Mouse (Mus musculus) liver, embryonic 12.5 days (tissue): Measurements from ENCODE around the gene Senp3. TPM values are rescaled to one million over a fixed set of nuclear protein-coding genes. Genes with fewer than 3 reads are reported as not detected.

ENCODE experiments used
- ATAC-seq: fragments of 200-750 bp; cut with Nextera tagmentation; 2 replicates; pipeline ENCODE4 v1.8.0; 2017; ENCODE audit warnings: moderate number of reproducible peaks, mild to moderate bottlenecking, moderate library complexity
- H3K27ac ChIP-seq: fragments of 300-500 bp; sonication (generic); 2 replicates; pipeline ENCODE4 v1.5.1; 2016; ENCODE audit warnings: mild to moderate bottlenecking
- H3K27me3 ChIP-seq: fragments of 300-500 bp; sonication (generic); replicated peaks from 2 replicates; pipeline ENCODE4 v1.6.1; 2016; ENCODE audit warnings: mild to moderate bottlenecking, moderate library complexity
- H3K36me3 ChIP-seq: fragments of 300-500 bp; sonication (generic); 2 replicates; pipeline ENCODE4 v1.6.1; 2016; ENCODE audit warnings: mild to moderate bottlenecking, moderate library complexity
- H3K4me1 ChIP-seq: fragments of 300-500 bp; sonication (generic); 2 replicates; pipeline ENCODE4 v1.6.1; 2016
- H3K4me2 ChIP-seq: fragments of 300-500 bp; sonication (generic); 2 replicates; pipeline ENCODE4 v1.6.1; 2016; ENCODE audit warnings: mild to moderate bottlenecking, moderate library complexity
- H3K4me3 ChIP-seq: fragments of 300-500 bp; sonication (generic); 2 replicates; pipeline ENCODE4 v1.5.1; 2016; ENCODE audit warnings: mild to moderate bottlenecking, moderate library complexity
- H3K9ac ChIP-seq: fragments of 300-500 bp; sonication (generic); 2 replicates; pipeline ENCODE4 v1.6.1; 2016; ENCODE audit warnings: mild to moderate bottlenecking, moderate library complexity
- H3K9me3 ChIP-seq: fragments of 300-500 bp; sonication (generic); replicated peaks from 2 replicates; pipeline ENCODE4 v1.6.1; 2016; ENCODE audit warnings: mild to moderate bottlenecking, moderate library complexity
- WGBS: fragments of 180-500 bp; shearing (Covaris S2); methylation state at CpG from one replicate; pipeline ENCODE4 v1.1.7; 2016; ENCODE audit not compliant: insufficient replicate concordance; 5-methylcytosine and 5-hydroxymethylcytosine counted together
- polyA plus RNA-seq: library from polyadenylated mRNA; unstranded; fragments of >200 nt; fragmentation: Nextera tagmentation; extraction: Ambion mirVana; gene quantifications from 2 replicates; pipeline ENCODE4 v1.2.1, GENCODE M21; 2016

Gene Senp3
- polyA plus RNA-seq, 1 experiment from 2014 or later = 56.2 TPM

DNA sequence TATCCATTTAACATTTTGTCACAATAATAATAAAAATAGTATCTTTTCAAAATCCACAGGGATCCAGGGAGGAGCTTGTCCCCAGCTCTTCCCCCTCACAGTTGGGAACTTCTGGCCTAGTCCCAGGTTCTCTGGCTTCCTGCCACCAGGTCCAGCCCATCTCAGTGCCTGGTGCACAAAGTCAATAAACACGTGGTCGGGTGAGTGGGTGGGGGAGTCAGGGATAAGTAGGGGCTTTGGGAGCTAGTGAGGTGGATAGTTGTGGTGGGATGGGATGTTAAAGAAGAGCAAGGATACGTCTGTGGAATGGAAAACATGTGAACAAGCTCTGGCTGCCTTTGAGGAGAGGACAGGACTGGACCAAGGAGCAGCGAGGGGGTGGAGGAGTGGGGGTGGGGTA lies 4.5 kb upstream of the Senp3 start:
- no peak for ATAC-seq
- Histone ChIP-seq H3K27me3 (peaks cover 3% of the 10 kb centered on the region; the same call in 1 of the 2 replicates), H3K4me2 (no peak overlapping the region), H3K9ac (no peak overlapping the region), H3K36me3 (no peaks in the 10 kb centered on the region), H3K4me1 (peaks cover 29% of the 10 kb centered on the region), H3K4me3 (no peak overlapping the region), H3K27ac (no peak overlapping the region), H3K9me3 (no peaks in the 10 kb centered on the region)
- 30% methylated on average over 4 of the region's 4 CpGs for WGBS

DNA sequence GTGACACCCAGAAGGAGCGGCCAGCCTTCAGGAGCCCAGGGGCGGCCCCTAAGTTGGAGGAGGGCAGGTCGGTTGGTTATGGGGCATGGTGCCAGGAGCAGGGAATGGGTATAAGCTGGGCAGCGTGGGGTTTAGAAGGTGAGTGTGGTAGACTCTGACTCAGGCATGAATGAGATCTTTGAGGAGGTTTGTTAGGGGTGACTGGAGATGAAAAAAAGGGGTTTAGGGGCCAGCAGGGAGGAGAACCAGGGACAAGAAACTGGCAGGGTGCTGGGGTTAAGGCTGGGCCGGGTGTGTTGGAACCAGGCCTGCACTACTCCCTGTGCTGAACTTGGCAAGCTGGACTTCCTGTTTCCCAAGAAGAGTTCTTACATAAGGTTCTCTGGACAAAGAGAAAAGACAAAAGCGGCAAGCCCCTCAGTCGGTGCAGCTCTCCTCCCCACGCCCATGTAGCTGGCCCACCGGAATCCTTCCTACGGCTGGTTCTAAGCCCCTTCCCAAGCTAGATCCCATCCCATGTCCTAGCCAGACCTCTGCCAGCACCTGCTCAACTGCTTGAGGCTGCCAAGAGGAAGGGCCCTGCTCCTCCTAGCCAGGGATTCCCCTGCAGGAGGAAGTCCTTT lies 3.8 kb upstream of the Senp3 start, which contains the start of gene Tnfsf13:
Tnfsf13 (minus strand) TSS at position 259 of the 623 bp plus-strand sequence.
- 62% methylated on average over 10 of the region's 10 CpGs for WGBS
- Histone ChIP-seq H3K27ac (no peak within 1 kb of the TSS), H3K27me3 (peaks cover 3% of the 10 kb centered on the region; the same call in 1 of the 2 replicates), H3K4me1 (peaks cover 34% of the 10 kb centered on the region), H3K4me2 (no peak within 1 kb of the TSS), H3K36me3 (no peaks in the 10 kb centered on the region), H3K9me3 (no peaks in the 10 kb centered on the region), H3K9ac (no peak within 1 kb of the TSS), H3K4me3 (no peak within 1 kb of the TSS)
- ATAC-seq = no peak

DNA sequence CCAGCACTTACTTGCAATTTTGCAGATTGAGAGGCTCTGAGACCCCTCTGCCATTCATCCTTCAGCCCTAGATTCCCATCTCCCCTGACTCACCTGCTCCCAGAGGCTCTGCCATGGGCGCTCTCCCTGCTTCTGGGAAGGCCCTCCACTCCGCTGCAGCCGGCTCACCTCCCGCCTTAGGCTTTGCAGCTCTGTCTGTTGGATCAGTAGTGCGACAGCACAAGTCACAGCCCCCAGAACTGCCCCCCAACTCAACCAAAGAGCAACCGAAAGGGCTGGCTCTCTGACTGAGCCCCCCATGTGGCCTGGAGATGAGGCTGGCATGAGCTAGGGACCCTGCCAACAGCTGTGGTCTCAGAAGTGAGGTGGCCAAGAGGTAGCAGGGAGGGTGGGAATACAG lies 3.1 kb upstream of the Senp3 start:
- Histone ChIP-seq H3K36me3 (peaks cover 7% of the 10 kb centered on the region), H3K4me1 (peaks cover 41% of the 10 kb centered on the region), H3K9me3 (no peaks in the 10 kb centered on the region), H3K9ac (no peak overlapping the region), H3K4me3 (no peak overlapping the region), H3K27me3 (peaks cover 3% of the 10 kb centered on the region; the same call in 1 of the 2 replicates), H3K27ac (no peak overlapping the region), H3K4me2 (no peak overlapping the region)
- ATAC-seq = no peak
- WGBS = 75% methylated on average over 6 of the region's 6 CpGs

DNA sequence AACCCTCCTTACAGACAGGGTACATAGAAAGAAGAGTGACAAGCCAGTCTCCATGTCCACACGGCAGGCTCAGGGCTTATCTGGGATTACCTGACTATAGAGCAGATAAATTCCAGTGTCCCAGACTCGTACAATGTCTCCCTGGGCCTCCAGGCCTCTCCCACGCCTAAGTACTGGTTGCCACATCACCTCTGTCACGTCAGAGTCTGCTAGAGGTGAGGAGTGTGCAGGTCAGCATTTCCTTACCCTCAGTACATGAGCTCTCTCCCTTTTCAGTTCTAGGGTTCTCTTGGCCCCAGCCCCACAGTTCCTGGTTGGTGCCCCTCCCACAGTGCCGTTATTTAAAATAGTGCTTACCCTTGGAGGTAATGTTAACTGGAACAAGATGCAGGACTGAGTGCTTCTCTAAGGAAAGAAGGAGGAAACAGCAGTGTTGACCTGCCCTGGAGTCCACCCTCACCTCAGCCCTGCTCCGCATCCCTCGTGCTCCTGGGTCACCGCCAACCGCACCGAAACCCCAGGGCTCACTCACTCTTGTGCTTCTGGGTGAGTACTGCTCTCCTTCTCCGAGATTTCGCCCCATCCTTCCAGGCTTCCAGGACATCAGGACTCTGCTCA lies 2.4 kb upstream of the Senp3 start:
- Histone ChIP-seq H3K36me3 (peaks cover 14% of the 10 kb centered on the region), H3K4me3 (no peak overlapping the region), H3K4me2 (no peak overlapping the region), H3K9ac (no peak overlapping the region), H3K27me3 (peaks cover 3% of the 10 kb centered on the region; the same call in 1 of the 2 replicates), H3K9me3 (no peaks in the 10 kb centered on the region), H3K27ac (no peak overlapping the region), H3K4me1 (peaks cover 48% of the 10 kb centered on the region)
- no peak for ATAC-seq
- 68% methylated on average over 12 of the region's 12 CpGs for WGBS

DNA sequence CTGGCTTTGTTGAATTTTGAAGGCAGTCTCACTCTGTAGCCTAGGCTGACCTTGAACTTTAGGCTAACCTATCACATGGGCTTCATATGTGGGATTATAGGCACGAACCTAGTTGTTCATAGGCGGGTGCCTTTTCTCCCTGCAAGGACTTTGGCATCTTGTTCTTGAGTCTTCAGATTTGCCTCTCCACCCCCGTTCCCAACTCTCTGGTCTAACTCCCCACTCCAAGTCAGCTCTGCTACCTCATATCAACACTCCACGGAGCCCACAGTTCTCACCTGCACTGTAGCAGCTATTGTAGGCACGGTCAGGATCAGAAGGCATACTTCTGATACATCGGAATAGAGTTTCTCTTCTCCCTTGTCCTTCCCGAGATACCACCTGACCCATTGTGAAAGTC lies 1.7 kb upstream of the Senp3 start:
- 62% methylated on average over 7 of the region's 7 CpGs for WGBS
- no peak overlapping the region for H3K4me2 ChIP-seq
- no peak for ATAC-seq
- H3K9me3 ChIP-seq = no peaks in the 10 kb centered on the region
- peaks cover 53% of the 10 kb centered on the region for H3K4me1 ChIP-seq
- H3K27me3 ChIP-seq = peaks cover 3% of the 10 kb centered on the region; the same call in 1 of the 2 replicates
- no peak overlapping the region for H3K4me3 ChIP-seq
- no peak overlapping the region for H3K9ac ChIP-seq
- no peak overlapping the region for H3K27ac ChIP-seq
- peaks cover 20% of the 10 kb centered on the region for H3K36me3 ChIP-seq

DNA sequence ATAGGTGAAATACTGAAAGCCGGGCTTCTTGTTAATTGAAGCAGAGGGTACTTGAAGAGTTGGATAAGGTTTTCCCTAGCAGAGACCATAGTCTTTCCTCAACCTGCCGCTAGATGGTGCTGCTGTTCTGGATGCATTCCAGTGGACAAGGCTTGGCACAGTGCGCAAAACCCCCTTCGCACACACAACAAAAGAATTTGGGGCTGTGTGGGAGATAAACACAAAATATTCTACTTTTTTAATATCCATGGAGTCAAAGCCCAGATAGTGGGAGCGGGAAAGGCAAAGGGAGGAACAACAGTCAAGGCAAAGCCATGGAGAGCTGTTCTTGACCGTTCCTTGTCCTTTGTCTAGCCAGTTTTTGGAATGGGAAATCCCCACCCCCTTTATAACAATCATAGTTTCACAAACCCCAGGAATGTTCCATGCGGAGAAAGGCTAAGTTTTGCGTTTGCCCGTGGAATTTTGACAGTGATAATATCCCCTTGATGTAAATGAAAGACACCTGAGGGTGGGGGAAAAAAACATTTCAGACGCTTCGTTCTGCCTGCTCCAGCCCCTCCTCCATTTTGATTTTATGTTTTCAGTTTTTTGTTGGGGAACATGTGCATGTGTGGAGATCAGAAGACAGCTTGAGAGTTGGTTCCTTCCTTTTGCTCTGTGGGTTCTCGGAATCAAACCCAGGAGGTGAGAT lies 1.1 kb upstream of the Senp3 start:
- Histone ChIP-seq H3K9me3 (no peaks in the 10 kb centered on the region), H3K4me2 (peak overlapping the region; percentile 80), H3K4me1 (peaks cover 59% of the 10 kb centered on the region), H3K36me3 (peaks cover 26% of the 10 kb centered on the region), H3K27ac (peak overlapping the region; percentile 95), H3K9ac (no peak overlapping the region), H3K27me3 (peaks cover 3% of the 10 kb centered on the region; the same call in 1 of the 2 replicates), H3K4me3 (peak overlapping the region; percentile 81; the same call in 1 of the 2 replicates)
- ATAC-seq = peak; percentile 35; the same call in 1 of the 2 replicates
- WGBS = 28% methylated on average over 12 of the region's 12 CpGs

DNA sequence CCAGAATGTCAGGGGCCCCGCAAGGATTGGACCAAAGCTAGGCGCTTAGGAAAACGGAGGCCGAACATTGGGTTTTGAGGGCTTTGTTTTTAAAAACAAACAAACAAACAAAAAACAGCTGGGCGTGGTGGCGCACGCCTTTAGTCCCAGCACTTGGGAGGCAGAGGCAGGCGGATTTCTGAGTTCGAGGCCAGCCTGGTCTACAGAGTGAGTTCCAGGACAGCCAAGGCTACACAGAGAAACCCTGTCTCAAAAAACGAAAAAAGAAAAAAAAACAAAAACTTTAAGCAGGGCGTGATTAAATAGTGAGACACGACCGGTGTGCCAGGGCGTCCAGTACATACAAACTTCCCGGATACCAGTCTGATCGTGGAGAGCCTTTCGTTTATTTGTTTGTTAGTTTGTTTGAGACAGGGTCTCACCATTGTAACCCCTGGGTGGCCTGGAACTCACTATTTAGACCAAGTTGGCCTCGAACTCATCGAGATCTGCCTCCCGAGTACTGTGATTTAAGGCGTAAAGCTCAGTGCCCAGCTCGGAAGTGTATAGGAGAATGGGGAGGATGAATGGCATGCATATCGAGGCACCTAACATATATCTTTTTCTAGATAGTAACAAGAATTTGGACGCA lies 440 bp upstream of the Senp3 start:
- Histone ChIP-seq H3K9me3 (no peaks in the 10 kb centered on the region), H3K4me2 (peak overlapping the region; percentile 80), H3K9ac (peak overlapping the region; percentile 86), H3K27ac (peak overlapping the region; percentile 95), H3K4me3 (peak overlapping the region; percentile 81), H3K4me1 (peaks cover 60% of the 10 kb centered on the region), H3K36me3 (peaks cover 33% of the 10 kb centered on the region), H3K27me3 (peaks cover 3% of the 10 kb centered on the region; the same call in 1 of the 2 replicates)
- 22% methylated on average over 24 of the region's 24 CpGs for WGBS
- peak; percentile 19 for ATAC-seq

DNA sequence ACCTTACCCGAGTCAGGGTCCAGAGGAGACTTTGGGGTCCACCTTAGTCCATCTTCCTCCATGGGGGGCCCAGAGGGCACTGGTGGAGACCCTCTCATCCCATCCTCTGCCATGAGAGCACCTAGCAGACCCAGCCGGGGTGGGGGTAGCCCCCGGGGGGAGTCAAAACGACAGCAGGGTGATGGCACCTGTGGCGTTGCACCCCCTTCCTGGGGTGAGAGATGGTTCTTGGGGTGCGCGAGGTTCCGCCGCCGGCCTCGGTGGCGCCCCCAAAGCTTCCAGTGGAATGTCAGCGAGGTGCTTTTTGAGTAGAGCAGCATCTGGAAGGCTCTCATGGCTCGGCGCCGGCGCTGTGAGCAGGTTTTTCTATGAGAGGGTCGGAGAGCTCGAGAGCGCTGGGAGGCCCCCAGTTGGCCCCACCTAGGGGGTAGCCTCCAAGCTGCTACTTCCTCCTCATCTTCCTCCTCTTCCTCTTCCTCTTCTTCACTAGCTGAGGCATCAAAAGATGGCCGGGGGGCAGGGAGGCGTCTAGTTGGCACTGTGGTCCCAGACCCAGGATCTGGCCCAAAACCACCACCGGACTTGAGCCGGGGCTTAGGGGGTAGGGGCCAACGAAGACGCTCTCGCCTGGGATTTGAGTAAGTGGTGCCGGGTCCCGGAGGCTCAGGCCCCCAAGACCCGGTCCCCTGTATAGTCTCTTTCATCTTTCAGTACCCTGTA lies 1.6 kb downstream of the Senp3 start:
- Histone ChIP-seq H3K4me3 (peak overlapping the region; percentile 81), H3K27me3 (peaks cover 1% of the 10 kb centered on the region; the same call in 1 of the 2 replicates), H3K36me3 (peaks cover 53% of the 10 kb centered on the region), H3K4me2 (peak overlapping the region; percentile 80), H3K9ac (peak overlapping the region; percentile 86), H3K4me1 (peaks cover 48% of the 10 kb centered on the region), H3K27ac (peak overlapping the region; percentile 24; the same call in 1 of the 2 replicates), H3K9me3 (no peaks in the 10 kb centered on the region)
- ATAC-seq = no peak
- WGBS = 75% methylated on average over 30 of the region's 30 CpGs

DNA sequence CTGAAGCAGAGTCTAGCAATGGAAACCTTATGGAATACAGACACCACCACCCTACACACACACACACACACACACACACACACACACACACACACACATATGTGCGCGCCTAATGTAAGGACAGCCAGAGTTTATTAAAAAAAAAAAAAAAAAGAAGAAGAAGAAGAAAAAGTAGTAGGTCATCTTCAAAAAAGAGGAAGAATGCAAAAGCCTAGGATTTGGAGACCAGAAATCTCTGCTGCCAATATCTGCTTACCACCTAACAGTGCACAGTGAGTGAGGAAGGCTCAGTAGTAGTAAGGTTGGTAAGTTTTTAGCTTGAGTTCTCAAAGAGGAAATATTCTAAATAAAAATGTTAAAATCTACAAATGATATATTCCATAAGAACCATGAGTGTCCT lies 2.7 kb downstream of the Senp3 start:
- H3K27me3 ChIP-seq = no peaks in the 10 kb centered on the region; the same call in 1 of the 2 replicates
- 83% methylated on average over 2 of the region's 2 CpGs for WGBS
- H3K36me3 ChIP-seq = peaks cover 65% of the 10 kb centered on the region
- no peak for ATAC-seq
- no peak overlapping the region for H3K27ac ChIP-seq
- H3K9ac ChIP-seq = 0 out of 2 replicates have a peak overlapping the region, but pooled peaks have one; percentile 17
- H3K4me1 ChIP-seq = peaks cover 52% of the 10 kb centered on the region
- no peaks in the 10 kb centered on the region for H3K9me3 ChIP-seq
- H3K4me2 ChIP-seq = no peak overlapping the region
- no peak overlapping the region; the same call in 1 of the 2 replicates for H3K4me3 ChIP-seq

DNA sequence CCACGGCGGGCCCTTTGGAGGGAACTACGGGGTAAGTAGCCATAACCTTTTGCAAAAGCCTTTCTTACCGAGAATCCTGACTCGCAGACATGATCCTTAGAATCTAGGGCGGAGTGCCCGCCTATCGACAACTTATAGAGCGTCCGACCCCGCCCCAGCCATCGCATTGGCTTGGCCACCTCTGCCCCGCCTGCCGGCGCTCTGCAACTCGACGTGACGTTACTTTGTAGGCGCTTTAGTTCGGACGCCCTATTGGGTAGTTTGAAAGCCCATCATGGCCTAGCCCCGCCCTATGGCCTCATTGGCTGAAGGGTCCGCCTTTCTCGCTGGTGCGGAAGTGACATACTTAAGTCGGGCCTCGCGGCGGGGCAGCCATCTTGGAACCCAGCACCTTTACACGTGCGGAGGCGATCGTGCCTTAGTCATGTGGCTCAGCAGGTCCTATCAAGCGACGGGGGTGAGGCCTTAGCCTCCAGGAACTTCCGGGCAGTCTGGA lies 9.6 kb downstream of the Senp3 start, which contains the start of gene Eif4a1:
Eif4a1 (minus strand) TSS at position 213 of the 496 bp plus-strand sequence.
- under 1% methylated on average over 36 of the region's 36 CpGs for WGBS
- peak within 1 kb of the TSS; percentile 89 for H3K4me2 ChIP-seq
- H3K36me3 ChIP-seq = peaks cover 86% of the 10 kb centered on the region
- H3K27me3 ChIP-seq = no peaks in the 10 kb centered on the region
- H3K9me3 ChIP-seq = no peaks in the 10 kb centered on the region
- ATAC-seq = peak; percentile 97
- H3K4me3 ChIP-seq = peak within 1 kb of the TSS; percentile 96
- H3K4me1 ChIP-seq = peaks cover 58% of the 10 kb centered on the region
- peak within 1 kb of the TSS; percentile 97 for H3K27ac ChIP-seq
- peak within 1 kb of the TSS; percentile 99 for H3K9ac ChIP-seq

DNA sequence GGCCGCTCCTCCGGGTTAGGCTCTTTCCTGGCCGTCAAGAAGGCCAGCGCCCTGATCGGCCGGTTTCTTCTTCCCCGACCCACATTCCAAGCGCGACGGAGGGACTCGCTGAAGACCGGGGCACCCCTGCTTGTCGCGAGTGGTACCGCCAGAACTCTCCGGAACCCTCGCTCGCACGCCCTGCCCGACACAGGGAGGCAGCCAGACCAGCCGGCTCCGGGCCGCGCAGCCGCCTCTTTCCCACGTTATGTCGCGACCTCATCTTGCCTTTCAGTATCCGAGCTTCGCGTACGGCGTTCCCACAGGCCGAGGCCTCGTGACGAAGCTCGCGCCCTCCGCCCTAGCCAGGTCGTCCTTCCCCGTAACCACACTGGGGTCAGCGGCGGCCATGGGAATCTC lies 10.2 kb downstream of the Senp3 start:
- no peak for ATAC-seq
- under 1% methylated on average over 43 of the region's 43 CpGs for WGBS
- peak overlapping the region; percentile 99 for H3K9ac ChIP-seq
- peak overlapping the region; percentile 96 for H3K4me3 ChIP-seq
- H3K27ac ChIP-seq = peak overlapping the region; percentile 97
- H3K27me3 ChIP-seq = no peaks in the 10 kb centered on the region
- H3K36me3 ChIP-seq = peaks cover 84% of the 10 kb centered on the region
- peak overlapping the region; percentile 89 for H3K4me2 ChIP-seq
- peaks cover 58% of the 10 kb centered on the region for H3K4me1 ChIP-seq
- no peaks in the 10 kb centered on the region for H3K9me3 ChIP-seq
